Mouse (Mus musculus) kidney, postnatal 0 days (tissue): ENCODE results near the gene Dctpp1. TPM values are rescaled to one million over a fixed set of nuclear protein-coding genes. Genes with fewer than 3 reads are reported as not detected.

Experiments used
- ATAC-seq: fragments of 200-750 bp; cut with Nextera tagmentation; replicated peaks from 2 replicates; pipeline ENCODE4 v1.8.0; 2017; ENCODE audit warnings: low read depth, moderate number of reproducible peaks, moderate TSS enrichment, moderate library complexity; ENCODE audit not compliant: low FRiP score
- DNase-seq: peaks from one replicate; pipeline ENCODE4 v3.0.0-alpha.2; 2016; ENCODE audit warnings: low spot score
- H3K27ac ChIP-seq: fragments of 300-500 bp; sonication (generic); 2 replicates; pipeline ENCODE4 v1.5.1; 2014; ENCODE audit warnings: mild to moderate bottlenecking
- H3K27me3 ChIP-seq: fragments of 300-500 bp; sonication (generic); 2 replicates; pipeline ENCODE4 v1.6.1; 2014; ENCODE audit warnings: low read length, mixed read lengths; ENCODE audit not compliant: insufficient read depth
- H3K36me3 ChIP-seq: fragments of 300-500 bp; sonication (generic); 2 replicates; pipeline ENCODE4 v1.6.1; 2014; ENCODE audit warnings: low read length, mixed read lengths; ENCODE audit not compliant: insufficient read depth
- H3K4me1 ChIP-seq: fragments of 300-500 bp; sonication (generic); replicated peaks from 2 replicates; pipeline ENCODE4 v1.6.1; 2014; ENCODE audit warnings: antibody characterized with exemption, low read length, mixed read lengths; ENCODE audit not compliant: insufficient read depth
- H3K4me2 ChIP-seq: fragments of 300-500 bp; sonication (generic); 2 replicates; pipeline ENCODE4 v1.6.1; 2014; ENCODE audit warnings: mild to moderate bottlenecking, low read length, moderate library complexity, mixed read lengths
- H3K4me3 ChIP-seq: fragments of 300-500 bp; sonication (generic); replicated peaks from 2 replicates; pipeline ENCODE4 v1.5.1; 2014; ENCODE audit warnings: low read depth, low read length
- H3K9ac ChIP-seq: fragments of 300-500 bp; sonication (generic); 2 replicates; pipeline ENCODE4 v1.6.1; 2014; ENCODE audit warnings: low read depth, low read length
- H3K9me3 ChIP-seq: fragments of 300-500 bp; sonication (generic); replicated peaks from 2 replicates; pipeline ENCODE4 v1.6.1; 2016; ENCODE audit warnings: low read length, inconsistent platforms, mixed read lengths
- CTCF ChIP-seq: IDR thresholded peaks from 2 replicates; pipeline ENCODE4 v1.5.1; 2016; ENCODE audit warnings: antibody characterized with exemption, low read depth, mild to moderate bottlenecking, moderate library complexity
- WGBS: fragments of 180-500 bp; shearing (Covaris S2); extraction: QIAGEN DNeasy Blood & Tissue Kit; methylation state at CpG from one replicate; pipeline ENCODE4 v1.1.7; 2014; 5-methylcytosine and 5-hydroxymethylcytosine counted together
- polyA plus RNA-seq: library from polyadenylated mRNA; unstranded; fragments of >200 nt; fragmentation: Nextera tagmentation; extraction: Ambion mirVana; gene quantifications from 2 replicates; pipeline ENCODE4 v1.2.1, GENCODE M21; 2015

Gene Dctpp1
- polyA plus RNA-seq, 1 experiment from 2014 or later = 157 TPM

DNA sequence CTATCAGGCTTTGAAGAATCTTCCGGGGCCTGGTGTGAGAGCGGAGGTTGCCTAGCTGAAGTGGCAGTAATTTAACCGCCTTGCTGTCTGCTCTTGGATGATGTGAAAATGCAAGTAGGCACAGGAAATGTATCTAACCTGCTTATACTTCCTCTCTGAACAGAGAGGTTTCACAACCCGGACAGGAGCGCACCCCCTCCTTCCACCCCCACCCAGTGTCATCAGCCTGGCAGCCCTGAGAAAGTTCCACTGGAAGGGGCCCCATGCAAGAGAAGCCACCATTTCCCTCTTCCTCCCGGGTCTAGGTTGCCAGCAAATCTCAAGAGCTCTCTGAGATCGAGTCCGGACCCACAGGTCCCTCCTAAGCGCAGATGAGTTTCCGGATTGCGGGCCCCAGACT is 35.6 kb upstream of the Dctpp1 start, which contains the start of gene Itgal:
TSS of gene Itgal (plus strand) at position 163 of the 400 bp plus-strand sequence.
- DNase-seq (no peak), ATAC-seq (no peak)
- Histone ChIP-seq H3K4me2 (no peak within 1 kb of the TSS), H3K4me1 (no peaks in the 10 kb centered on the region), H3K27me3 (no peaks in the 10 kb centered on the region), H3K4me3 (no peak within 1 kb of the TSS), H3K9ac (no peak within 1 kb of the TSS), H3K36me3 (no peaks in the 10 kb centered on the region), H3K27ac (no peak within 1 kb of the TSS), H3K9me3 (no peaks in the 10 kb centered on the region)
- 73% methylated on average over 11 of the region's 11 CpGs for WGBS
- no peak for TF ChIP-seq CTCF

DNA sequence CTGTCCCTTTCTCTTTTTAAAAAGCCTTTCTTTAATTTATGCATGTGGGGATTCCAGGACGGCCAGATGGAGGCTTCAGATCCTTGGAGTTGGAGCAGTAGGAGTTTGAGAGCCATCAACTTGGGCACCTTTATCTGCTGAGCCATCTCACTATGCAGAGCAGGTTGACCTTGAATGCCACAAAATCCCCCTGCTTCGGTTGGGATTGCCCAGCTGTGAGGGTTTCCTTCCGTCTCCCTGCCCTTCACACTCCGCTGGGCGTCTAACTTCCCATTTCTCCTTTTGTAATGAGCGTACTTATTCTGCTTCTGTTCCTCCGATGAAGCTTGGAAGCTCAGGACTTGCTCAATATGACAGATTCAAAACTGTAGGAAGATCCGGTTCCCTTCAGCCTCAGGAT is 29.6 kb upstream of the Dctpp1 start:
- H3K9ac ChIP-seq = no peak overlapping the region
- 0 out of 2 replicates have a peak, but pooled peaks cover 5% of the 10 kb centered on the region for H3K4me1 ChIP-seq
- no peaks in the 10 kb centered on the region for H3K9me3 ChIP-seq
- H3K4me2 ChIP-seq = no peak overlapping the region
- H3K4me3 ChIP-seq = no peak overlapping the region
- H3K36me3 ChIP-seq = no peaks in the 10 kb centered on the region
- no peak for DNase-seq
- ATAC-seq = no peak
- no peaks in the 10 kb centered on the region for H3K27me3 ChIP-seq
- no peak for TF ChIP-seq CTCF
- H3K27ac ChIP-seq = no peak overlapping the region
- WGBS = 27% methylated on average over 8 of the region's 8 CpGs

DNA sequence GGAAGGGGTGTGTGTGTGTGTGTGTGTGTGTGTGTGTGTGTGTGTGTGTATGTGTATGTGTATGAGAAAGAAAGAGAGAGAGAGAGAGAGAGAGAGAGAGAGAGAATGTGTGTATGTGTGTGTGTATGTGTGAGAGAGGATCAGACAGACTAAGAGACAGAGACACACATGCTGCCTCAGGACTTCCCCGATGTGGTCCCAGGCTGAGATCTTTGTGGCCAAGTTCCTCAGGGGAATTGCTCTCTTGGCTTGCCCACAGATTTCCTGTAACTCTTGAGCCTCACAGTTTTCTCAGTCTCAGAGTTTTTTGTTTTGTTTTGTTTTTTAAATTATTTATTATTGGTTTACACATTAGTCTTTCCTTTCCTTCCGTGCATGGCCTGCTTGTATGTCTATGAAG is 28.8 kb upstream of the Dctpp1 start:
- H3K9me3 ChIP-seq = no peaks in the 10 kb centered on the region
- ATAC-seq = no peak
- no peak for DNase-seq
- TF ChIP-seq CTCF = no peak
- H3K4me3 ChIP-seq = no peak overlapping the region
- H3K36me3 ChIP-seq = no peaks in the 10 kb centered on the region
- H3K4me1 ChIP-seq = 0 out of 2 replicates have a peak, but pooled peaks cover 5% of the 10 kb centered on the region
- no peaks in the 10 kb centered on the region for H3K27me3 ChIP-seq
- 52% methylated on average over 2 of the region's 2 CpGs for WGBS
- H3K27ac ChIP-seq = no peak overlapping the region
- no peak overlapping the region for H3K4me2 ChIP-seq
- H3K9ac ChIP-seq = no peak overlapping the region

DNA sequence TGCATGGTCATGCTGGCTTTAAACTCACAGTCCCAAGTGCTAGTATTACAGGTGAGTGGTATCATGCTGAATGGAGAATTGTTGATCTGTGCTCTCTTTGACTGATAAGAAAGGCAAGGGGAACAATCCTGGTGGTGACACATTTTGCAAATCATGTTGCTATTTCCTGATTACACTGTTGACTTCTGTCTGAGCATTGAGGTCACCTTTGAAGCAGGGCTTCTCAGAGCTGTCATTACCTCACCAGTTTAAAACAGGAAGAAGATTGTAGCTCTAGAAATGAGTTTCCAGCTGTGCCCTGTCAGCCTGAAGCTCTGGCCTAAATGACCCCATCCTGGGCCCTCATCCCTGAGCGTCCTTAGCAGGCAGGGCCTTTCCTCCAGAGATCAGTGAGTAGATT is 27.4 kb upstream of the Dctpp1 start:
- H3K9me3 ChIP-seq = no peaks in the 10 kb centered on the region
- no peak overlapping the region for H3K27ac ChIP-seq
- TF ChIP-seq CTCF = no peak
- H3K36me3 ChIP-seq = no peaks in the 10 kb centered on the region
- ATAC-seq (no peak), DNase-seq (no peak)
- no peaks in the 10 kb centered on the region for H3K27me3 ChIP-seq
- 0 out of 2 replicates have a peak, but pooled peaks cover 5% of the 10 kb centered on the region for H3K4me1 ChIP-seq
- H3K9ac ChIP-seq = no peak overlapping the region
- no peak overlapping the region for H3K4me3 ChIP-seq
- WGBS = 86% methylated on average over 1 of the region's 1 CpGs
- no peak overlapping the region for H3K4me2 ChIP-seq

DNA sequence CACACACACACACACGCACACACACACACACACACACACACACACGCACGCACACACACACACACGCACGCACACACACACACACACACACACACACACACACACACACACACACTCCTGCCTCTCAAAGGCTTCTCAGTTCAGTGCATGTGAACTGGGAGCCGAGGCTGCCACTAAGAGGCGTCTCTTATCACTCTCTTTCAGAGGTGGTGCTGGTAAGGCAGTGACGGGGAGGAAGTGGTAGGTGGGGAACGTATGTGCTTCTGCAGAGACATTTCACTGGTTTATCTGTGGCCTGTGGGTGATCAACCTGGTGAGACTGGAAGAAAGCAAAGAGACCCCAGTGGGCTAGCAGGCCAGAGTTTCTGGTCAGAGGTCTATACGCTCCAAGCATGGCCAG is 24.6 kb upstream of the Dctpp1 start:
- Histone ChIP-seq H3K4me2 (no peak overlapping the region), H3K9me3 (no peaks in the 10 kb centered on the region), H3K9ac (no peak overlapping the region), H3K27me3 (no peaks in the 10 kb centered on the region), H3K4me3 (no peak overlapping the region), H3K4me1 (0 out of 2 replicates have a peak, but pooled peaks cover 2% of the 10 kb centered on the region), H3K36me3 (no peaks in the 10 kb centered on the region), H3K27ac (no peak overlapping the region)
- DNase-seq = no peak
- no peak for ATAC-seq
- TF ChIP-seq CTCF = no peak
- WGBS = 84% methylated on average over 6 of the region's 10 CpGs

DNA sequence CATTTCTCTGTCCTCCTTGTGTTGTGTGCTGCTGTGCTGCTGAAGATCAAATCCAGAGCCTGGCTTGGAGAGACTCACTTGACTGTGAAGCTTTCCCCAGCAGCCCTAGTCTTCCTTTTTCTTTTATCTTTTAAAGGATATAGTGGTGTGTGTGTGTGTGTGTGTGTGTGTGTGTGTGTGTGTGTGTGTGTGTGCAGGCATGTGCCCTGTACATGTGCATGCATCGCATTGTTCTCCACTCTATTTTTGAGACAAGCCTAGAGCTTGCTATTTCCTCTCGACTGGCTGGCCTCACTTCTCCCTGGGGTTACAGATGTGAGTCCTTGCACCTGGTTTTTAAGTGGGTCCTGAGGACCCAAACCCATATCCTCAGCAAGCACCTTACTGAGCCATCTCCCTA is 21.7 kb upstream of the Dctpp1 start:
- Histone ChIP-seq H3K27me3 (no peaks in the 10 kb centered on the region), H3K9me3 (no peaks in the 10 kb centered on the region), H3K4me3 (no peak overlapping the region), H3K9ac (no peak overlapping the region), H3K4me2 (no peak overlapping the region), H3K36me3 (no peaks in the 10 kb centered on the region), H3K4me1 (no peaks in the 10 kb centered on the region), H3K27ac (no peak overlapping the region)
- ATAC-seq (no peak), DNase-seq (no peak)
- 81% methylated on average over 2 of the region's 2 CpGs for WGBS
- TF ChIP-seq CTCF = no peak

DNA sequence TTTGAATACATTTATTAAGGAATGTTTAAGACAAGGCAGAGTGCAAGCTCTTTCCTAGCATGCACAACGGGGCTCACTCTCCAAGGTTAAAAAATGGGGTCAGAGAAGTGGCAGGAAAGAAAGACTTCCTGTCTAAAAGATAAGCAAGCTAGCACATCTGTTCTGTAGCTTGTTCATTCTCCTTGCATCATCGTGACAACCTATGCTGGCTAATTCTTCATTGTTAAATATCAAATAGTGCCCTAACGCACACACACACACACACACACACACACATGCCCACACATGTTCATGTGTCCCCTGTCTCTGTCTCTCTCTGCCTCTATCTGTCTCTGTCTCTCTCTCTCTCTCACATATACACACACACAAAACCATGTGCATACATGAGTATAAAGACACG is 20.6 kb upstream of the Dctpp1 start:
- Histone ChIP-seq H3K27me3 (no peaks in the 10 kb centered on the region), H3K36me3 (no peaks in the 10 kb centered on the region), H3K4me3 (no peak overlapping the region), H3K4me1 (peaks cover 7% of the 10 kb centered on the region; the same call in 1 of the 2 replicates), H3K4me2 (no peak overlapping the region), H3K9ac (no peak overlapping the region), H3K27ac (no peak overlapping the region), H3K9me3 (no peaks in the 10 kb centered on the region)
- ATAC-seq (no peak), DNase-seq (no peak)
- no peak for TF ChIP-seq CTCF
- 66% methylated on average over 4 of the region's 4 CpGs for WGBS
